Mouse (Mus musculus) lung, adult 2 months (tissue): ENCODE measurements around the gene Stxbp5l. TPM values are rescaled to one million over a fixed set of nuclear protein-coding genes. Genes with fewer than 3 reads are reported as not detected.

ENCODE experiments used
- DNase-seq: peaks from one replicate; pipeline ENCODE4 v3.0.0; 2022
- H3K4me1 ChIP-seq: fragments of 200-500 bp; 2 replicates; pipeline ENCODE4 v1.6.1; 2011; ENCODE audit warnings: low read length; ENCODE audit not compliant: control insufficient read depth, insufficient read depth
- H3K4me3 ChIP-seq: fragments of 200-500 bp; replicated peaks from 2 replicates; pipeline ENCODE3; 2011; ENCODE audit warnings: low read depth, mild to moderate bottlenecking, control low read depth, low read length; ENCODE audit errors: extremely low read depth
- CTCF ChIP-seq: fragments of 200-500 bp; IDR thresholded peaks from 2 replicates; pipeline ENCODE4 v1.5.1; 2011; ENCODE audit warnings: mild to moderate bottlenecking, low read length, control low read depth; ENCODE audit not compliant: insufficient read depth
- POLR2A ChIP-seq: fragments of 200-500 bp; IDR thresholded peaks from 2 replicates; pipeline ENCODE4 v1.6.1; 2011; ENCODE audit warnings: low read depth, mild to moderate bottlenecking, control low read depth, low read length, borderline replicate concordance; ENCODE audit errors: extremely low read depth
- WGBS: fragments of 180-500 bp; shearing (Covaris S2); methylation state at CpG from one replicate; pipeline ENCODE4 v1.1.7; 2018; 5-methylcytosine and 5-hydroxymethylcytosine counted together
- polyA plus RNA-seq: library from polyadenylated mRNA; depleted of rRNA; stranded (reverse); fragments of >200 nt; gene quantifications from 2 replicates; pipeline ENCODE4 v1.2.3, GENCODE M21; 2012; rRNA removed

The Stxbp5l gene
- polyA plus RNA-seq = not detected in 2 replicates

- peak within 1 kb of the TSS; percentile 18 for H3K4me3 ChIP-seq
- 0 out of 2 replicates have a peak, but pooled peaks cover 2% of the 10 kb centered on the region for H3K4me1 ChIP-seq
- 1% methylated on average over 33 of the region's 33 CpGs for WGBS
- TF ChIP-seq POLR2A = no peak
- TF ChIP-seq CTCF = no peak
- DNase-seq = peak; percentile 67
Observed at GRCm38 (mm10) chr16:37384821-37385344, at the start of gene Stxbp5l. Gene Stxbp5l, minus strand, starts transcription at chr16:37384962.

GRCm38 (mm10) chr16:37433418-37434204 lies 48.8 kb upstream of the Stxbp5l start:
- 51% methylated on average over 5 of the region's 5 CpGs for WGBS
- H3K4me1 ChIP-seq = no peaks in the 10 kb centered on the region
- DNase-seq = no peak
- H3K4me3 ChIP-seq = no peak overlapping the region
- no peak for TF ChIP-seq POLR2A
- TF ChIP-seq CTCF = no peak

GRCm38 (mm10) chr16:37425434-37425833 lies 40.7 kb upstream of the Stxbp5l start:
- no peak for DNase-seq
- H3K4me3 ChIP-seq = no peak overlapping the region
- WGBS = 30% methylated on average over 1 of the region's 1 CpGs
- H3K4me1 ChIP-seq = no peaks in the 10 kb centered on the region
- TF ChIP-seq POLR2A (no peak), CTCF (no peak)

DNA sequence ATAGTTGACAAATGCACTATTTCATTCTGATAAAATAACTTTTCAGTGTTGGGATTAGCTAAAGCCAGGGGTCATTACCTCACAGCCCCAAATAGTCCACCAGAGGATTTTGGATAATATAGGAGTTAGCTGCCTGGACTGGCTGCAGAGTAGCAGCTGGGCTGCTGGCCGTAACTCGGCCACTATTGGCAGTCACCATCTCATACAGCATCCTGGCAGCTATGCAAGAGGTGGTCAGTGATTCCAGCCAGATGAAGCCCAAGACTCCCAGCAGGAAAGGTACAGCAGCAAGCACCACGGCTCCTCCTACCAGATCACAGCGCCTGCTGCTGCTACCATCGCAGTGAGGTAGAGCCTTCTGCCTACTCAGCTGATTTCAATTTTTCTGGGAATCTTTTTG lies 38.1 kb upstream of the Stxbp5l start:
- no peaks in the 10 kb centered on the region for H3K4me1 ChIP-seq
- no peak for DNase-seq
- H3K4me3 ChIP-seq = no peak overlapping the region
- WGBS = 71% methylated on average over 5 of the region's 5 CpGs
- TF ChIP-seq CTCF (no peak), POLR2A (no peak)

GRCm38 (mm10) chr16:37421851-37422250 lies 37.1 kb upstream of the Stxbp5l start:
- DNase-seq = no peak
- Histone ChIP-seq H3K4me1 (no peaks in the 10 kb centered on the region), H3K4me3 (no peak overlapping the region)
- WGBS = 86% methylated on average over 3 of the region's 3 CpGs
- TF ChIP-seq CTCF = no peak
- TF ChIP-seq POLR2A = no peak

DNA sequence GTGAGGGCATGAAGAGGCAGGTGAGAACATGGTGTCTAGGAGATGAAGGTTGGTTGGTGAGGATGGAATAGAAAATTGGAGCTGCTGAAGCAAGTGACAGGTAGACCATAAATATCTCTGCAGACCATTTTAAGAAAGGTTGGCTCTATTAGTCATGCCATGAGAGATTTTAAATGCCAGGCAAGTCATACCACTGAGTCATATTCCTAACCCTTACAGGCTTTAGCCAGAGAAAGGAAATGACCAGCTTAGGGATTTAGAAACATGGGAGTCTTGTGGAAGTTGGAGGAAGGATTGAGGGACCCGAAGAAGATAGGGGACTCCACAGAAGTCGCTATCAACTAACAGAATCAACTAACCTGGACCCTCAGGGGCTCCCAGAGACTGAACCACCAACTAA lies 35.8 kb upstream of the Stxbp5l start:
- TF ChIP-seq POLR2A (no peak), CTCF (no peak)
- Histone ChIP-seq H3K4me3 (no peak overlapping the region), H3K4me1 (no peaks in the 10 kb centered on the region)
- 78% methylated on average over 2 of the region's 2 CpGs for WGBS
- no peak for DNase-seq

DNA sequence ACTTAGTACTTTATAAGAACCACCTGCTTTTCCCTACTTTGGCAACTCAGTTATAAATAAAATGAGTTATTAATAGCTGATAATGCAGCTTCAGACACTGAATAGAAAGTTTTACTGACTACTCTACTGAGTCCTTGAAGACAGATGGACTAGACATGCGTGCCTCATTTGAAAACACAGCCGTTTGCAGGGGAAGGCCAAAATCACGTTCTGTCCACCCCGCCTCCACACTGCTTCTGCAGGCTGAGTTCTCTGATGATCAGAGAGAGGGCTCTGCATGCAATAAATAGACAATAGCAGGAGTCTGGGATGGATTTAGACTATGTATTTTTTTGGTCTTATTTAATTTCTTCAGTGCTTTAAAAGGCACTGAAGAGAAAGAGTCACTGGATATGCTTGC lies 20.8 kb upstream of the Stxbp5l start:
- TF ChIP-seq CTCF = no peak
- no peak for TF ChIP-seq POLR2A
- H3K4me3 ChIP-seq = no peak overlapping the region
- no peak for DNase-seq
- no peaks in the 10 kb centered on the region for H3K4me1 ChIP-seq
- 64% methylated on average over 4 of the region's 4 CpGs for WGBS

DNA sequence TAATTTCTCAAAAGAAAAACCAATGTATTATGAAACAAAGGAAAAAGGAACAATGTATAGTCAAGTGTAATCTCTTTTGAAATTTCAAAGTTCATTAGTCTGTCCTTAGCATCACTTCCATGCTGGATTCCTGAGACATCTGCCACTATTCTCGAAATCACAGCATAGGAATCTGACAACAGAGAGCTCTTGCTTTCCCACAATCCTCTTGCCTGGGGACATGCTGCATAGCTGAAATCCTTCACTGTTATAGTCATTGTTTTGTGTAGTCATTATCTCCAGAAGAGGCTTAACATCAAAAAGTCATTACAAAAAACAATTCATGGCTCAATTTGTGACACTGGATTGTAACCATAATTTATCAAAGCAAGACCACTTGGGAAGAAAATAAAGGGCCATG lies 20.2 kb upstream of the Stxbp5l start:
- no peak for DNase-seq
- H3K4me1 ChIP-seq = no peaks in the 10 kb centered on the region
- TF ChIP-seq POLR2A (no peak), CTCF (no peak)
- H3K4me3 ChIP-seq = no peak overlapping the region
- 39% methylated on average over 1 of the region's 1 CpGs for WGBS

DNA sequence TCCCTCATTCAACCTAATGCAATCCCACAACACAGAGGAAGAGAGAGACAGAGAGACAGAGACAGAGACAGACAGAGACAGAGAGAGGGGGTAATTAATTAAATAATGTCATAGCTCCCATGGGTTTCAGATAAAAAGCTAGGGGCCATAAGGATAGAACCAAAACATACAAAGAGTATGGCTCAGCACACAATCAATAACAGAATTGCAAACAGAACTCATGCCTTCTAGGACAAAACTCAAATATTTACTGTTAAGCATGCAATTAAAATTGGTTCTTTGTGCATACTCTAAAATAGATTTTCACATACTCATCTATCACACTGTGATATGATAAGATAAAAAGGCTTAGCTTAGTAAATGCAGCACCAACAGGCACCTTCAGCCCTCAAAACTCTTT lies 5.2 kb upstream of the Stxbp5l start:
- TF ChIP-seq CTCF = no peak
- no peak for TF ChIP-seq POLR2A
- Histone ChIP-seq H3K4me3 (no peak overlapping the region), H3K4me1 (no peaks in the 10 kb centered on the region)
- DNase-seq = no peak

DNA sequence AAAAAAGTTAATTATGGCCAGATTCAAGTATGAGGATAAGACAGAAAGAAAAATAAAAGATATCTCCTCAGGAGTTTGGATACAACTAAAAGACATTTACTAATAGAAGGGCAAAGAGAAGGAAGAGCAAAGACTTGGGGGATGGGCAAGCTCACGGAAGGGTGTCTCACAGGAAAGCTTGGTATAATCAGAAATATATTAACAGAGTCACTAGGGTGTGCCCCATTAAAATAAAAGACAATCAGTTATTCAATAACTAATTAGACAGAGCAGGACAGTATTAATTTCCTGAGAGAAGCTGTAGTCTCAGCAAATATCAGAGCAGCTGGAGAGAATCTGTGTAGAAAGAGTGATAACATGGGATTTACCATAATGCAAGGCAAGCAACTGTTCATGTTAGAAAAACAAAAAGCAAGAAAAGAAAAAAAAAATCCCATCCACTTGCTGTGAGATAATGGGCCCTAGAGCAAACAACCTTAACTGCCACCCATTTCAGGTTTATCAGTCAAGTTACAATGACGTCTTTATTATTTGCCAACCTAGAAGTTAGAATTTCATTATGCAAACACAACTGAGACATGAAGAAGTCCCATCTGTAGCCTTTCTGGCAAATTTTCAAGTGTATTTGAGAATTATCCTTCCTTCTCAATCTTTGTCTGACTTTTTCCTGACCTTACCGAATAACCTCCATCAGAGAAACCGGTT lies 4.6 kb upstream of the Stxbp5l start:
- no peak for TF ChIP-seq POLR2A
- no peak for TF ChIP-seq CTCF
- 0 out of 2 replicates have a peak, but pooled peaks cover 2% of the 10 kb centered on the region for H3K4me1 ChIP-seq

More for the DNA sequence above, 4.6 kb upstream of the Stxbp5l start:
- 56% methylated on average over 4 of the region's 4 CpGs for WGBS
- H3K4me3 ChIP-seq = no peak overlapping the region
- DNase-seq = no peak
